ENCODE assay signal across 10 mouse cellular contexts in the genomic region with DNA sequence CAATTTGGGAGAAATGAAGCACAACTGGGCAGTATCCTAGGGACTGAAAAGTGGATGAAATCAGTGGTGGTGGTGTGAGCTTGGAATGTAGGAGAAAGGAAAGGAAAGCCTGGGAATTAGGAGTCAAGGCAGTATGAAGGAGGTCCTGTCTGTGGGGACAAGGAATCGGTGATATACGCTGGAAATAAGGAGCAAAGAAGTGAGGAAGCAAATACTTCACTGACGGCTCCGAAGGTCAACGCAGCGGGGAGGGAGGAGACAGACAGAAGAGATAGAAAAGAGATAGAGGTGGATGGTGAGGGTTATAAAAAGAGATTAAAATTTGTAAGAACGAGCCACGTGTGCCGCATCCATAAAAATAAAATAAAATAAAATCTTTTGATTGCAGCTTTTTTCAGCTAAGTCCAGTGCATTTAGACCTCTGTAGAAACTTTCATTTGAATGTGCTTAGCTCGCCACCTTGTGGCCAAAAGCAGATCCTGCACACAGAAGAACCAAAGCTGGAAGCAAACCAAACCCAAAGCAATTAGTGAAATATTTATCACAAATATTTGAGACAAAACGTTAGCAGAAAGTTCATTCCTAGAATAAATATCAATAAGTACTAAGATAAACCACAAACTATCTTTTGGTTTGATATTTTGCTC.
A peak's percentile ranks its signal among the peaks of the same experiment; 100 is the strongest.
DNase-seq lines count a peak whose midpoint lies in the region; ATAC-seq and TF ChIP-seq lines count a peak whose summit lies in the region.
"Had no signal": no experiment of that assay in that cellular context is flagged by ENCODE, and none has a peak within 500 bp of the region (broad histone marks: within the 10 kb centered on the region; RNA-seq: fewer than 3 reads in every experiment).

No protein-coding gene starts in this region.

- no peaks in the 10 kb centered on the region for H3K36me3 ChIP-seq in kidney, embryonic 15.5 days
- H3K36me3 ChIP-seq in midbrain, postnatal 0 days (ENCODE audit: insufficient read depth, low read length) = no peaks in the 10 kb centered on the region
- H3K36me3 ChIP-seq: embryonic facial prominence, embryonic 13.5 days; lung, embryonic 15.5 days had no signal

- CTCF ChIA-PET in Patski (lab: Charles Lee) = interaction anchor here (1.0 to 2.5 kb wide), 7 partner anchors 8 to 916 kb away, joined by 3 to 10 read pairs (median 4); no protein-coding TSS in a partner anchor

- in situ Hi-C loops in Patski (cut with MboI; ENCODE audit: low pct_unique_long_range_greater_than_20kb) = loop anchor here (5.0 to 10.0 kb wide), 2 partner anchors 187 to 939 kb away; no protein-coding TSS in a partner anchor

- H3K27me3 ChIP-seq in kidney, embryonic 15.5 days = no peaks in the 10 kb centered on the region
- H3K27me3 ChIP-seq in Patski = peaks cover 8% of the 10 kb centered on the region
- no peaks in the 10 kb centered on the region for H3K27me3 ChIP-seq in midbrain, postnatal 0 days (ENCODE audit: insufficient read depth, low read length)
- H3K27me3 ChIP-seq: embryonic facial prominence, embryonic 13.5 days; lung, embryonic 15.5 days had no signal

- H3K9me3 ChIP-seq in kidney, embryonic 15.5 days (replicated peaks) = no peaks in the 10 kb centered on the region
- no peaks in the 10 kb centered on the region for H3K9me3 ChIP-seq in midbrain, postnatal 0 days (ENCODE audit: low read length)
- H3K9me3 ChIP-seq: embryonic facial prominence, embryonic 13.5 days; lung, embryonic 15.5 days had no signal

- H3K4me2 ChIP-seq in kidney, embryonic 15.5 days = no peak overlapping the region
- peak overlapping the region; percentile 13; the same call in 1 of the 2 replicates for H3K4me2 ChIP-seq in midbrain, postnatal 0 days (ENCODE audit: low read depth, low read length, poor library complexity, severe bottlenecking)
- H3K4me2 ChIP-seq: embryonic facial prominence, embryonic 13.5 days; lung, embryonic 15.5 days had no signal

- H3K4me1 ChIP-seq in kidney, embryonic 15.5 days = no peaks in the 10 kb centered on the region
- no peaks in the 10 kb centered on the region for H3K4me1 ChIP-seq in midbrain, postnatal 0 days (ENCODE audit: insufficient read depth, low read length)
- H3K4me1 ChIP-seq: embryonic facial prominence, embryonic 13.5 days; lung, embryonic 15.5 days had no signal

- H3K27ac ChIP-seq in kidney, embryonic 15.5 days = no peak overlapping the region
- no peak overlapping the region for H3K27ac ChIP-seq in midbrain, postnatal 0 days (ENCODE audit: low read depth, low read length)
- H3K27ac ChIP-seq: embryonic facial prominence, embryonic 13.5 days; lung, embryonic 15.5 days had no signal

- ATAC-seq in kidney, embryonic 15.5 days (replicated peaks; ENCODE audit: low FRiP score) = no peak
- peak; percentile 71 for ATAC-seq in Patski
- ATAC-seq in midbrain, postnatal 0 days (ENCODE audit: low FRiP score) = no peak

- 34% methylated on average over 11 of the region's 11 CpGs for WGBS in kidney, embryonic 15.5 days
- 40% methylated on average over 11 of the region's 11 CpGs for WGBS in midbrain, postnatal 0 days

- peak; percentile 39 for DNase-seq in kidney, adult 18-20 months
- DNase-seq in Patski (ENCODE audit: low read depth, low spot score) = no peak
- peak; percentile 66 to 79 for DNase-seq in cerebellum, postnatal 25 days
- DNase-seq in heart, postnatal 36 days = peak; percentile 7 to 22
- peak; percentile 40 to 67 for DNase-seq in left cerebral cortex, postnatal 10 days (ENCODE audit: extremely low spot score in 1 of 2, low spot score in 2 of 2)
- DNase-seq in midbrain, postnatal 0 days (ENCODE audit: low spot score) = peak; percentile 73
- peak; percentile 11 for DNase-seq in thymus, postnatal 0 days (ENCODE audit: low spot score)

- H3K4me3 ChIP-seq in kidney, embryonic 15.5 days (replicated peaks) = no peak overlapping the region
- no peak overlapping the region for H3K4me3 ChIP-seq in midbrain, postnatal 0 days (ENCODE audit: low read depth, low read length)
- H3K4me3 ChIP-seq: embryonic facial prominence, embryonic 13.5 days; lung, embryonic 15.5 days had no signal

- intact Hi-C loops in heart, postnatal 36 days (cut with DNase I) = loop anchor here (5.0 kb wide), 1 partner anchor 204 kb away; no protein-coding TSS in a partner anchor
- intact Hi-C loops in left cerebral cortex, postnatal 10 days (cut with DNase I) = loop anchor here (5.0 to 10.0 kb wide), 4 partner anchors 167 to 919 kb away; no protein-coding TSS in a partner anchor

- H3K9ac ChIP-seq in kidney, embryonic 15.5 days = no peak overlapping the region
- no peak overlapping the region for H3K9ac ChIP-seq in midbrain, postnatal 0 days (replicated peaks; ENCODE audit: low read length, poor library complexity, severe bottlenecking)
- H3K9ac ChIP-seq: embryonic facial prominence, embryonic 13.5 days; lung, embryonic 15.5 days had no signal

- POLR2A ChIA-PET in Patski (lab: Charles Lee) = no interaction called here

- TF ChIP-seq CTCF in Patski (IDR thresholded peaks at IDR 0.05) = peak; percentile 89
- TF ChIP-seq CTCF in midbrain, postnatal 0 days (IDR thresholded peaks at IDR 0.05) = peak; percentile 93
